Mouse (Mus musculus) T-cell, adult 2 months (primary cell): ENCODE measurements around the gene Bdkrb1.

Experiments
- DNase-seq: peaks from one replicate; pipeline ENCODE4 v3.0.0; 2022; ENCODE audit warnings: low spot score

The Bdkrb1 gene

GRCm38 (mm10) chr12:105598503-105598902 lies 4.4 kb upstream of the Bdkrb1 start:
- DNase-seq, result no peak

- no peak for DNase-seq
These were observed 3.8 kb upstream of the Bdkrb1 start for GRCm38 (mm10) chr12:105599098-105599497.

GRCm38 (mm10) chr12:105601586-105601985 lies 1.3 kb upstream of the Bdkrb1 start:
- no peak for DNase-seq

GRCm38 (mm10) chr12:105603904-105604303 lies 1.0 kb downstream of the Bdkrb1 start:
- DNase-seq, result no peak

- DNase-seq, result no peak
These were observed 2.3 kb downstream of the Bdkrb1 start for GRCm38 (mm10) chr12:105605212-105605611.

GRCm38 (mm10) chr12:105606881-105607280 lies 4.0 kb downstream of the Bdkrb1 start:
- no peak for DNase-seq

- no peak for DNase-seq
These were observed 8.2 kb downstream of the Bdkrb1 start for GRCm38 (mm10) chr12:105611045-105611444.

- DNase-seq, result no peak
These were observed 8.9 kb downstream of the Bdkrb1 start for GRCm38 (mm10) chr12:105611748-105612147.

- no peak for DNase-seq
These were observed 10.7 kb downstream of the Bdkrb1 start for GRCm38 (mm10) chr12:105613559-105613958.

GRCm38 (mm10) chr12:105622048-105622447 lies 19.2 kb downstream of the Bdkrb1 start:
- DNase-seq, result no peak

- DNase-seq, result no peak
These were observed 20.2 kb downstream of the Bdkrb1 start for GRCm38 (mm10) chr12:105622981-105623539.

GRCm38 (mm10) chr12:105625798-105626197 lies 22.9 kb downstream of the Bdkrb1 start:
- DNase-seq, result no peak

GRCm38 (mm10) chr12:105634374-105635067 lies 31.6 kb downstream of the Bdkrb1 start:
- DNase-seq, result no peak

- DNase-seq, result no peak
These were observed 33.7 kb downstream of the Bdkrb1 start for GRCm38 (mm10) chr12:105636551-105636950.

GRCm38 (mm10) chr12:105637554-105637953 lies 34.7 kb downstream of the Bdkrb1 start:
- no peak for DNase-seq

- DNase-seq, result no peak
These were observed 40.0 kb downstream of the Bdkrb1 start for GRCm38 (mm10) chr12:105642770-105643321.
